Mouse (Mus musculus) adrenal gland, postnatal 25 days (tissue): ENCODE measurements around the gene Lce1j. TPM values are rescaled to one million over a fixed set of nuclear protein-coding genes. Genes with fewer than 3 reads are reported as not detected.
"Not testable (repeated sequence)": the region's sequence is repeated elsewhere in the genome, so short reads cannot be mapped to it uniquely, and the experiment has no call there.

Experiments used
- DNase-seq: peaks from one replicate; pipeline ENCODE4 v3.0.0; 2021; ENCODE audit warnings: mixed read lengths
- long read RNA-seq: library from polyadenylated mRNA; stranded (forward); transcript quantifications from one replicate; pipeline ENCODE4 v2.0.0, GENCODE M21; 2021
- total RNA-seq: library from RNA; stranded (reverse); gene quantifications from 2 replicates; pipeline ENCODE4 v1.2.3, GENCODE M21; 2021

Gene Lce1j
- total RNA-seq: not detected in 2 replicates
- long read RNA-seq: 0 reads

DNA sequence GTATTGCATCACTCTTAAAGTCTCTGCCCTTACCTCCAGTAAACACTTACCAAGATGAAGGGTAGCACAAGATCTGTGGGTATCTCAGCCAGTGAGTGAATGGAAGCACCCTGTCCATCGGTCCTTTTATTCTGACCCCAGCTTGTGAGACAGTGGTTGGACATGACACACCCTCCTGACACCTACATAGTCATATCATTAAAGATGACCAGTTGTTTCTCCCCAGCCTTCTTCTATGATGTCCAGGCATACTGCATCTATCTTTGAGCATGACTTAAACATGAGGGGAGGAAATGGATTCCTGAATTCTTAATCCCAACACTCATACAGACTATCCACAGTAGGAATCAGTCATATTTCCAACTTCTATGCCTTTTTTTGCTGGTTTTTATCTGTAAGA lies at the start of gene Lce1j:
Gene Lce1j (minus strand): TSS at position 101 of the 400 bp plus-strand sequence.
- DNase-seq: no peak

DNA sequence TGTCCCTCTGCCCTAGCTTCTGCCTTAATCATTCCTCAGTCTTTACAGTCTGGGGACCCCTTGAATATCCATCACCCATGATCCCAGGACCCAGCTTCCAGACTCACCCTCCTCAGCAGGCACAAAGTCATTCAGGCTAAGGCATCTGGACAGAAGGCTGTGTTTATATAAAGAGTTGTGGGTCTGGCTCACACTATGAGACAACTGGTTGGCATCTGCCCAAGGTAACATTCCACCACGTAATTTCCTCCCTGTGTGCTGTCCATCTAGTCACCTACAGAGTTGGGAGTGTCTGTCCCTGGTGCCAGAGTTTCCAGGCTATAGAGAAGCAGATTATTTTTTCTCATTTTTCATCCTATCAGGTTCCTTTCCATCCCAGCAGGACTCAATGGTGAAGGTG lies 36.8 kb upstream of the Lce1j start, which contains the start of gene Kprp:
Gene Kprp (minus strand): TSS at position 140 of the 400 bp plus-strand sequence.
- DNase-seq: no peak

DNA sequence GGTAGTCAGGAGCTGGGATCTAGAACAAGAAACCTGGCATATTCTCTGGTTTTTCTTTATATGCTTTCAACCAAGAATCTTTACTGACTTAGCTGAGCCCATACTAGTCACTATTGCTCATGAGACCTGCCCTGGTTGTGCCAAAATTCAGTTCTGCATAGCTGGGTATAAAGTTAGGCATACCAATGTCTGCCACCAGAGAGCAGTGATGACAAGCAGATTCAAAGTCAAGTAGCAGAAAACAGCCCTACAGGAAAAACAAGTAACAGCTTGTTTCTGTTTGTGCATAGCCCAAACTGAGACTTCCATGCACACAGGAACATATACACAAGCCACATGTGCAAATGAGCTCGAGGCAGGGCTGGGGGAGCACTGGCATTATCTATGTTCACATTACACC lies 35.5 kb upstream of the Lce1j start:
- DNase-seq: no peak

DNA sequence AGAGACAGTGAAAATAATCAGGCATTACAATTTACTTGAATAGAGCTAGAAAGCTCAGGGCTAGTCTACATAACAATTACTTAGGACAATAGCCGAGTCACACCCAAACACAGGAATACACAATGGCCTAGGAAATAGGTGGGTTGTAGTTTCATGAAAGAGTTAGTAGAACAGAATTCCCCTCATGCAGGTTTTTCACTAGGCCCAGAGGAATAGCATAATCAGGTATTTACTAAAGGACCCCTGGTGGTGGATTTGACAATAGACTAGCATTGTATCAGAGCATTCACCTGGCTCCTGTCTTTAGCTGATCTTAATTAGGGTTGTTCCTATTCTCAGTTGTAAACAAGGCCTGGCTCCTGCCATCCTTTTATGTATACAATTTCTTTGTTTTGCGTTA lies 25.7 kb upstream of the Lce1j start:
- not testable (repeated sequence) for DNase-seq

DNA sequence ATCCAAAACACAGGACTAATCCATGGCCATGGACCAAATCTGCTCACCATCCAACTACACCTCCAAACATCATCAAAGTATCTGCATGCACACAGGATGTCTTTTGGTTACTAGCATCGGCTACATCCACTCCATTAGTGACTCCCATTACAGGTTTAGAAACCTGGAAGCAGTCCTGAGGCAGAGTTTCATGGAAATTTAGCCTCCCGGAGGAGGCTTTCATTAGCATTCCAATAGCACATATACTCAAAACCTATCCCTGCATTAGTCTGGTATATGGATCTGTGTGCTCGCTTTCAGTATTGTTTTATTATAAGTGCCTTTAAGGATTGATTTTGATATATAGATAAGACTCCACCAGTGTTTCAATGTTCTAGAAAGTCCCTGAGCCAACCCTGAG lies 25.3 kb upstream of the Lce1j start:
- DNase-seq: no peak

DNA sequence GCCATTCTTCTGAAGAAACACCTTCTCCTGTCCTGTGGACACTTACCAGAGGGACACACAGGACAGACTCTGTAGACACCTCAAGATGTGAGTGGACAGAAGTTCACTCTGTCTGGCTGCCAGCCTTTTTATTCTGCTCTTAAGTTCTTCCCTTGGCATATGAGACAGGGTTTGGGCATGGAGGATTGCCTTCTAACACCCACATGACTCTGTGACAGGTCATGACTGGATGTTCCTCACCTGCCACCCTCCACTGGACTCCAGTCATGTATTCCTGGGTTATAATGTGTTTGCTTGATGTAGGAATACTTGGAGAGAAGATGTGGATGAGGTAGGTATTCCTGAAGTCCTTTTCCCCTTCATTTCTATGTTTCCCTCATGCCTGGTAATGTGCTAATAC lies 17.5 kb upstream of the Lce1j start, which contains the start of gene Lce1k:
Gene Lce1k (minus strand): TSS at position 101 of the 400 bp plus-strand sequence.
- no peak for DNase-seq

DNA sequence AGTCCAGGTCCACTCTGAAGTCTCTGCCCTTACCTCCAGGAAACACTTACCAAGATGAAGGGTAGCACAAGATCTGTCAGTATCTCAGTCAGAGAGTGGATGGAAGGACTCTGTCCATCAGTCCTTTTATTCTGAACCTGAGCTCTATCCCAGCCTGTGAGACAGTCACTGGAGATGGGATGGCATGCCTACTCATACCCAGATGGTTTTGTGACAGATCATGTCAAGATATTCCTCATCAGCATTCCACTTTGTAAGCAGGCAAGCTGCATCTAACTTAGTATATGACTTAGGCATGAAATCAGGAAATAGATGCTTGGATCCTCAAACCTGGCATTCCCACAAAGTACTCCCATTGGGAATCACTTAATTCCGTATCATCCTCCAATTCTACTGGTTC lies 11.5 kb downstream of the Lce1j start, which contains the start of gene Lce1i:
Gene Lce1i (minus strand): TSS at position 101 of the 400 bp plus-strand sequence.
- no peak for DNase-seq

DNA sequence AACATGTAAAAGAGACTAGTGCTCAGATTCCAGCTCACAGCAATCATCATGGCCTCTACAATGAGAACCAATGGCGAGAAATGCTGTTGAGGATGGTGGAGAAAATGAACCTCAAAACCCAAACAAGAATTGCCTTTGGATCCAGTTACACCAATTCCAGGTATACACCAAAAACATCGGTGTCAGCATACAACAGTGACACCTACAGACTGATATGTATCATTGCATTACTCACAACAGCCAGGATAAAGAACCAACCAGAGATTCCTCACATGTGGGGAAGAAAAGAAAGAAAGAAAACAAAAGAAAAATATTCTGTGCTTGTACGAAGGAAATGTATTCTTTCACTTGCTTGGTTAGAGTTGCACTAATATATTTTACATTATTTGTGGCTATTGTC lies 18.7 kb downstream of the Lce1j start:
- no peak for DNase-seq

DNA sequence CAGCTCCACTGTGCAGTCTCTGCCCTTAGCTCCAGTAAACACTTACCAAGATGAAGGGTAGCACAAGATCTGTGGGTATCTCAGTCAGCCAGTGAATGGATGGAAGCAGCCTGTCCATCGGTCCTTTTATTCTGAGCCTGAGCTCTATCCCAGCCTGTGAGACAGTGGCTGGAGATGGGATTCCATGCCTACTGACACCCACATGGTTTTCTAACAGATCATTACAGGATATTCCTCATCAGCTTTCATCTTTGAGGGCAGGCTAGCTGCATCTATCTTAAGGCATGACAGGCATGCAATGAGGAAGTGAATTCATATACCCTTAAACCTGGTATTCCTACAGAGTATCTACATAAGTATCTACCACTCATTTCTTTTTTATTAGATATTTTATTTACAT lies 25.3 kb downstream of the Lce1j start, which contains the start of gene Lce1h:
Gene Lce1h (minus strand): TSS at position 101 of the 400 bp plus-strand sequence.
- DNase-seq: no peak

DNA sequence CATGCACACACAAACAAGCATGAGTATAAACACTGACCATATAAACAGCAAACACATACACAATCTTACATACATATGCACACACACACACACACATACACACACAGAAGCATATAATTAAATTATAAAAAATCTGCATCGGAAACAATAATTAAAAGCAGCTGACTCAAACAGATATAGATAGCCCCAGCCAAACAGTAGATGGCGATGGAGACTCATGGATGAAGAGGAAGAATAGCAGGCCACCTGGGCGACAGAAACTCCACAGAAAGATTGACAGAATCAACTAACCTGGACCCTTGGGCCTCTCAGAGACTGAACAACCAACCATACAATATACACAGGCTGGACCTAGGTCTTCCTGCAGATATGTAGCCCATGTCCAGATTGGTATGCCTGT lies 37.1 kb downstream of the Lce1j start:
- DNase-seq: no peak

DNA sequence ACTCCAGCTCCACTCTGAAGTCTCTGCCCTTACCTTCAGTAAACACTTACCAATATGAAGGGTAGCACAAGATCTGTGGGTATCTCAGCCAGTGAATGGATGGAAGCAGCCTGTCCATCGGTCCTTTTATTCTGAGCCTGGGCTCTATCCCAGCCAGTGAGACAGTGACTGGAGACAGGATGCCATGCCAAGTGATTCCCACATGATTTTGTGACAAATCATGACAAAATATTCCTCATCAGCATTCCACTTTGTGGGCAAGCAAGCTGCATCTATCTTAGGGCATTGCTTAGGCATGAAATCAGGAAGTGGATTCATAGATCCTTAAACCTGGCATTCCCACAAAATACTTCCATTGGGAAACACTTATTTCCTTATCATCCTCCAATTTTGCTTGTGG lies 38.1 kb downstream of the Lce1j start, which contains the start of gene Lce1g:
Gene Lce1g (minus strand): TSS at position 101 of the 400 bp plus-strand sequence.
- no peak for DNase-seq

DNA sequence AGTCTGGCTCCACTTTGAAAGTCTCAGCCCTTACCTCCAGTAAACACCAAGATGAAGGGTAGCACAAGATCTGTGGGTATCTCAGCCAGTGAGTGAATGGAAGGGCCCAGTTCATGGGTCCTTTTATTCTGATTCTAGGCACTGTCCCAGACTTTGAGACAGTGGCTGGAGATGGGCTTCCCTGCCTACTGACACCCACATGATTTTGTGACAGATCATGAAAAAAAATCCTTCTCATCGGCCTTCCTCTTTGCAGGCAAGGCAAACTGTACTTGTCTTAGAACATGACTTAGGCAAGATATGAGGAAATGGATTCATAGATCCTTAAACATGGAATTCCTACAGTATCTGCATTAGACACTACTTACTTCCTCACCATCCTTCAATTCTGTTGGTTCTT lies 51.3 kb downstream of the Lce1j start, which contains the start of gene Gm38119:
Gene Gm38119 (minus strand): TSS at position 101 of the 400 bp plus-strand sequence.
- no peak for DNase-seq

Other genes with a start within 250 kb of the Lce1j start
- gene Ivl, start 216.8 kb downstream of the Lce1j start, total RNA-seq: not detected in 2 replicates
- not detected in 2 replicates for gene Smcp, start 201.5 kb downstream of the Lce1j start, total RNA-seq
- gene 2210017I01Rik, start 183.0 kb downstream of the Lce1j start, total RNA-seq: not detected in 2 replicates
- not detected in 2 replicates for gene Lce6a, start 168.9 kb downstream of the Lce1j start, total RNA-seq
- not detected in 2 replicates for gene Lce1a1, start 142.2 kb downstream of the Lce1j start, total RNA-seq
- gene Lce1b, start 133.6 kb downstream of the Lce1j start, total RNA-seq: not detected in 2 replicates
- gene Lce1a2, start 120.2 kb downstream of the Lce1j start, total RNA-seq: not detected in 2 replicates
- not detected in 2 replicates for gene Lce1c, start 111.3 kb downstream of the Lce1j start, total RNA-seq
- not detected in 2 replicates for gene Lce1d, start 103.3 kb downstream of the Lce1j start, total RNA-seq
- gene Lce1e, start 81.4 kb downstream of the Lce1j start, total RNA-seq: not detected in 2 replicates
- not detected in 2 replicates for gene Lce1f, start 70.2 kb downstream of the Lce1j start, total RNA-seq
- gene Gm38119, start 51.4 kb downstream of the Lce1j start, total RNA-seq: not detected in 2 replicates
- not detected in 2 replicates for gene Lce1g, start 38.2 kb downstream of the Lce1j start, total RNA-seq
- not detected in 2 replicates for gene Lce1h, start 25.4 kb downstream of the Lce1j start, total RNA-seq
- not detected in 2 replicates for gene Lce1i, start 11.6 kb downstream of the Lce1j start, total RNA-seq
- gene Lce1k, start 17.4 kb upstream of the Lce1j start, total RNA-seq: not detected in 2 replicates
- gene Kprp, start 36.7 kb upstream of the Lce1j start, total RNA-seq: not detected in 2 replicates
- not detected in 2 replicates for gene Lce1l, start 60.8 kb upstream of the Lce1j start, total RNA-seq
- gene 2310050C09Rik, start 79.7 kb upstream of the Lce1j start, total RNA-seq: not detected in 2 replicates
- not detected in 2 replicates for gene Lce3a, start 135.7 kb upstream of the Lce1j start, total RNA-seq
- not detected in 2 replicates for gene Lce3b, start 142.5 kb upstream of the Lce1j start, total RNA-seq
- gene Lce3c, start 154.0 kb upstream of the Lce1j start, total RNA-seq: not detected in 2 replicates
- not detected in 2 replicates for gene Lce3d, start 166.9 kb upstream of the Lce1j start, total RNA-seq
- gene Lce3e, start 176.5 kb upstream of the Lce1j start, total RNA-seq: not detected in 2 replicates
- gene Lce3f, start 201.7 kb upstream of the Lce1j start, total RNA-seq: not detected in 2 replicates
- gene Crct1, start 225.2 kb upstream of the Lce1j start, total RNA-seq: not detected in 2 replicates
- not detected in 2 replicates for gene Lce1m, start 228.5 kb upstream of the Lce1j start, total RNA-seq